Mouse (Mus musculus): ENCODE measurements around the gene Tmem247.

DNA sequence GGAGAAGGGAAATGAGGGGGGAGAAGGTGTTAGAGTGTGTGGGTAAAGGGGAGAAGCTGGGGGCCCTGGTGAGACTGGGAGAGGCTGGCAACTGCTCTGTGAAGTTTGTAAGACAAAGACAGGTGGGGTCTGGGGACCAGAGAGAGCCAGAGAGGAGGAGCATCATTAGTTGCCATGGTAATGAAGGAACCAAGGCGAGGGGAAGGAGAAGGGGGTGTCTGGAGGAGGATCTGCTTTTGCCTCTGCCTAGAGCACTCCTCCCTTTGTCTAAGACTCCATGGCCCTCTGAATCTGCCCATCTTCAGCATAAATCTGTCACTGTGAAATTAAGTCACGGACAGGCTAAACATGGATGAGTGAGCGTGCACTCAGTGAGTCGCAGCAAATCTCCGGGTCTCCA is 15.7 kb downstream of the Tmem247 start:
- TF ChIP-seq CTCF (IDR thresholded peaks at IDR 0.05; ENCODE audit: low read depth): no peak
- TF ChIP-seq EP300 (IDR thresholded peaks at IDR 0.05; ENCODE audit: low read depth): no peak
